Mouse (Mus musculus): ENCODE data around the gene Spink8. TPM values are rescaled to one million over a fixed set of nuclear protein-coding genes. Genes with fewer than 3 reads are reported as not detected.
"Not testable (repeated sequence)": the region's sequence is repeated elsewhere in the genome, so short reads cannot be mapped to it uniquely, and the experiment has no call there.

The Spink8 gene
- 14.9 and 17.3 TPM in 2 replicates for polyA plus RNA-seq (2015; fragmentation: Nextera tagmentation; extraction: Ambion mirVana)

DNA sequence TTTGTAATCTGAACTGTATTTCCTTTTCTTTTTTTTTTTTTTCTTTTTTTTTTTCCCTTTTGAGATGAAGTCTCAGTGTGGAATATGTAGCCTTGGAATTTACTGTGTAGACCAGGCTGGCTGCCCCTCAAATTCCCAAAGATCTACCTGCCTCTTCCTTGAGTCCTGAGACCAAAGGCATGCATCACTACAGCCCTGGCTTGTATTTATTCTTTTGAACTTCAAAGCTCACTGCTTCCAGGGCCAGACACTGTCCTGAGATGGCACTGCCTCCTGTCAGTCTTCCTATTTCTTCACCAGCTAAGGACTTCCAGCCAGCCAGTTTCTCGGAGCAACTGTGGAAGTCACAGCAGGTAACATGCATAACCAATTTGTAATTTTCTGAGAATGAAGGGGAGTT, at the start of gene Spink8:
TSS of gene Spink8 (plus strand) at position 301 of the 400 bp plus-strand sequence.
- WGBS = 46% methylated on average over 1 of the region's 1 CpGs
- Histone ChIP-seq H3K9ac (replicated peaks; ENCODE audit: low read length) (no peak within 1 kb of the TSS), H3K27ac (ENCODE audit: low read length) (no peak within 1 kb of the TSS), H3K4me1 (ENCODE audit: insufficient read depth, low read length) (peaks cover 24% of the 10 kb centered on the region), H3K4me3 (ENCODE audit: low read length) (no peak within 1 kb of the TSS), H3K9me3 (ENCODE audit: low read length) (no peaks in the 10 kb centered on the region), H3K4me2 (replicated peaks; ENCODE audit: low read depth, low read length) (no peak within 1 kb of the TSS), H3K27me3 (ENCODE audit: insufficient read depth, low read length) (no peaks in the 10 kb centered on the region), H3K36me3 (ENCODE audit: insufficient read depth, low read length) (no peaks in the 10 kb centered on the region)
- no peak for ATAC-seq (ENCODE audit: low FRiP score, low TSS enrichment)

DNA sequence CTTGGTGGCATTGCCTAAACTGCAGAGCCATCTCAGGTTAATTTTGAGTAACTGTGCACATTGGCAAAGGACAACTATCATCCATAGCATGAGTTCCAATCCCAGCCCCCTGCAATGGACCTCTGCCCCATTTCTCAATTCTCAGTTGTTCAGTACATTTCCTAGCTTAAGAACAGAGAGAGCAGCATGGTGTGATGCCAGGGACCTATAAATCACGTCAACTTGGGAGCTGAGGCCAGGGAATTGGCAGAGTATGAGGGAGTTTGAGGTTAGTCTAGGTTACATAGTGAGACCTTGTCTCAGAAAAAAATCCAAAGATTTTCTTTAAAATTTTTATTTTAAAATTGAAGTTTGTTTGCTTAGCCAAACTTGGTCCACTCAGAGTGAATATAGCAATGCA, 45.2 kb upstream of the Spink8 start:
- H3K9me3 ChIP-seq (ENCODE audit: low read length); H3K27me3 ChIP-seq (ENCODE audit: insufficient read depth, low read length); ATAC-seq (ENCODE audit: low FRiP score, low TSS enrichment); H3K4me1 ChIP-seq (ENCODE audit: insufficient read depth, low read length); H3K36me3 ChIP-seq (ENCODE audit: insufficient read depth, low read length); H3K9ac ChIP-seq (replicated peaks; ENCODE audit: low read length); H3K4me3 ChIP-seq (ENCODE audit: low read length); H3K27ac ChIP-seq (ENCODE audit: low read length); H3K4me2 ChIP-seq (replicated peaks; ENCODE audit: low read depth, low read length): not testable (repeated sequence)
- WGBS = 74% methylated on average over 1 of the region's 1 CpGs

- H3K36me3 ChIP-seq (ENCODE audit: insufficient read depth, low read length); H3K27me3 ChIP-seq (ENCODE audit: insufficient read depth, low read length); H3K9me3 ChIP-seq (ENCODE audit: low read length); H3K4me3 ChIP-seq (ENCODE audit: low read length); H3K27ac ChIP-seq (ENCODE audit: low read length); ATAC-seq (ENCODE audit: low FRiP score, low TSS enrichment); H3K4me2 ChIP-seq (replicated peaks; ENCODE audit: low read depth, low read length); H3K4me1 ChIP-seq (ENCODE audit: insufficient read depth, low read length); H3K9ac ChIP-seq (replicated peaks; ENCODE audit: low read length): not testable (repeated sequence)
- WGBS = 81% methylated on average over 4 of the region's 4 CpGs
These were observed 21.5 kb upstream of the Spink8 start, which contains the start of gene Fbxw27 for GRCm38 (mm10) chr9:109790570-109790969. Gene Fbxw27, minus strand, starts transcription at chr9:109790670.

DNA sequence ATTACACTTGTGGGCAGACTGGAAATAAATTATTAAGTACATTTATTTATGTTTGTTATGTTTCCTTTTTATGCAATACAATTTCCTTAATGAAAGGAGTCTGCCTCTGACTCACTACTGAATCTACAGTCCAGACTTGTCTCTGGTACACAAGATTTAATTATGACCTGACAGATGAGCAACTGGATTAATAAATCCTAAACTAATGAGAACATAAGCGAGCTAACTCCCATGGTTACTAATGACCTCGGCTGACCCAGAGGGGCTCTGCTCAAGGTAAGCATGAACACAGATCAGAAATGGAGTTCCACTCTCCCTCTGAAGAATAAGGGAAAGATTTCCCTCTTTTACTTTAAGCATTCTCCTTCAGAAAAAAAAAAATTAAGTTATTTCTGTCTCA, 16.9 kb upstream of the Spink8 start:
- Histone ChIP-seq H3K9ac (replicated peaks; ENCODE audit: low read length) (no peak overlapping the region), H3K36me3 (ENCODE audit: insufficient read depth, low read length) (no peaks in the 10 kb centered on the region), H3K27ac (ENCODE audit: low read length) (no peak overlapping the region), H3K9me3 (ENCODE audit: low read length) (no peaks in the 10 kb centered on the region), H3K4me2 (replicated peaks; ENCODE audit: low read depth, low read length) (no peak overlapping the region), H3K4me3 (ENCODE audit: low read length) (no peak overlapping the region), H3K27me3 (ENCODE audit: insufficient read depth, low read length) (no peaks in the 10 kb centered on the region), H3K4me1 (ENCODE audit: insufficient read depth, low read length) (no peaks in the 10 kb centered on the region)
- ATAC-seq (ENCODE audit: low FRiP score, low TSS enrichment) = no peak
- WGBS = 52% methylated on average over 2 of the region's 2 CpGs

GRCm38 (mm10) chr9:109795811-109796210, 16.3 kb upstream of the Spink8 start:
- H3K36me3 ChIP-seq (ENCODE audit: insufficient read depth, low read length) = no peaks in the 10 kb centered on the region
- H3K4me1 ChIP-seq (ENCODE audit: insufficient read depth, low read length) = no peaks in the 10 kb centered on the region
- H3K9me3 ChIP-seq (ENCODE audit: low read length) = no peaks in the 10 kb centered on the region
- 79% methylated on average over 2 of the region's 2 CpGs for WGBS
- no peak overlapping the region for H3K9ac ChIP-seq (replicated peaks; ENCODE audit: low read length)
- no peak overlapping the region for H3K4me2 ChIP-seq (replicated peaks; ENCODE audit: low read depth, low read length)
- no peak overlapping the region for H3K4me3 ChIP-seq (ENCODE audit: low read length)
- no peak overlapping the region for H3K27ac ChIP-seq (ENCODE audit: low read length)
- no peak for ATAC-seq (ENCODE audit: low FRiP score, low TSS enrichment)
- no peaks in the 10 kb centered on the region for H3K27me3 ChIP-seq (ENCODE audit: insufficient read depth, low read length)

DNA sequence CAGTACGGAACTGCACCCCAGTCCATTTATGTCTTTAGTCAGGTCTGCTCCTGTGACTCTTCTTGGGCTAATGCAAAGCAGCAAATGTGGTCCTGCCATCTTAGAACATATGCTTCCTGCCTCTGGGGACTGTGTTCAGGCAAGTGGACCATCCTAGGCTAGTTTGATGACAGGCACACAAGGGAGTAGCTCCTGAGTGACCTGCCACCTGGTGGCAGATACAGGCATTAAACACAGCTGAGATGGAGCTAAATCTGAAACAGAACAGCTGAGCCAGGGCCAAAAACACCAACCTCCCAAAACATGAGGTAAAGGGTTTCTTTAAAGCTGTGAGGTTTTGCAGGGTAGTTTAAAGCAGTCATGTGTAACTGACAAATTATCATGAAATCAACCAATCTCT, 14.0 kb upstream of the Spink8 start:
- ATAC-seq (ENCODE audit: low FRiP score, low TSS enrichment) = no peak
- Histone ChIP-seq H3K27ac (ENCODE audit: low read length) (no peak overlapping the region), H3K4me1 (ENCODE audit: insufficient read depth, low read length) (no peaks in the 10 kb centered on the region), H3K4me3 (ENCODE audit: low read length) (no peak overlapping the region), H3K36me3 (ENCODE audit: insufficient read depth, low read length) (no peaks in the 10 kb centered on the region), H3K9me3 (ENCODE audit: low read length) (no peaks in the 10 kb centered on the region), H3K4me2 (replicated peaks; ENCODE audit: low read depth, low read length) (no peak overlapping the region), H3K27me3 (ENCODE audit: insufficient read depth, low read length) (no peaks in the 10 kb centered on the region), H3K9ac (replicated peaks; ENCODE audit: low read length) (no peak overlapping the region)
- 93% methylated on average over 1 of the region's 1 CpGs for WGBS

DNA sequence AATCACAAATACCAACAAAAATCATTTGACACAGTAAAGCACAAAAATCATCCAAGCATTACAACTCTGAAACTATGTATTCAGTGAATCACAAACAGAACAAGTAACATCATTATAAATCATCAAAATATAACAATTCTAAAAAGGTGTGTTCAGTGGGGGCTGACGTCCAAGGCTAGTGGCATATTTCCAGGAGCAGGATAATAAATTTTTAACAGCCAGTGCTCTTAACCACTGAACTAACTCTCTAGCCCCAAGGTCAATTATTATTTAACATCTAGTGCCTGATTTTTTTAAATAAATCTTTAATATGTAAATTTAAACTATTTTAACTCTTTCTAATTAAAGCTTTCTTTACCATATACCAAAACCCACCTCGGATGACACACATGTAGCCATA, 6.5 kb upstream of the Spink8 start:
- 56% methylated on average over 2 of the region's 2 CpGs for WGBS
- not testable (repeated sequence) for H3K27ac ChIP-seq (ENCODE audit: low read length); H3K27me3 ChIP-seq (ENCODE audit: insufficient read depth, low read length); H3K4me3 ChIP-seq (ENCODE audit: low read length); H3K9ac ChIP-seq (replicated peaks; ENCODE audit: low read length); ATAC-seq (ENCODE audit: low FRiP score, low TSS enrichment); H3K9me3 ChIP-seq (ENCODE audit: low read length); H3K36me3 ChIP-seq (ENCODE audit: insufficient read depth, low read length); H3K4me2 ChIP-seq (replicated peaks; ENCODE audit: low read depth, low read length)
- peaks cover 24% of the 10 kb centered on the region for H3K4me1 ChIP-seq (ENCODE audit: insufficient read depth, low read length)

GRCm38 (mm10) chr9:109806260-109806659, 5.8 kb upstream of the Spink8 start:
- Histone ChIP-seq H3K9me3 (ENCODE audit: low read length) (0 out of 2 replicates have a peak, but pooled peaks cover 3% of the 10 kb centered on the region), H3K9ac (replicated peaks; ENCODE audit: low read length) (no peak overlapping the region), H3K4me2 (replicated peaks; ENCODE audit: low read depth, low read length) (no peak overlapping the region), H3K27me3 (ENCODE audit: insufficient read depth, low read length) (no peaks in the 10 kb centered on the region), H3K27ac (ENCODE audit: low read length) (peak overlapping the region; percentile 86), H3K4me3 (ENCODE audit: low read length) (no peak overlapping the region), H3K36me3 (ENCODE audit: insufficient read depth, low read length) (no peaks in the 10 kb centered on the region), H3K4me1 (ENCODE audit: insufficient read depth, low read length) (peaks cover 24% of the 10 kb centered on the region)
- peak; percentile 69 for ATAC-seq (ENCODE audit: low FRiP score, low TSS enrichment)
- 26% methylated on average over 1 of the region's 1 CpGs for WGBS

DNA sequence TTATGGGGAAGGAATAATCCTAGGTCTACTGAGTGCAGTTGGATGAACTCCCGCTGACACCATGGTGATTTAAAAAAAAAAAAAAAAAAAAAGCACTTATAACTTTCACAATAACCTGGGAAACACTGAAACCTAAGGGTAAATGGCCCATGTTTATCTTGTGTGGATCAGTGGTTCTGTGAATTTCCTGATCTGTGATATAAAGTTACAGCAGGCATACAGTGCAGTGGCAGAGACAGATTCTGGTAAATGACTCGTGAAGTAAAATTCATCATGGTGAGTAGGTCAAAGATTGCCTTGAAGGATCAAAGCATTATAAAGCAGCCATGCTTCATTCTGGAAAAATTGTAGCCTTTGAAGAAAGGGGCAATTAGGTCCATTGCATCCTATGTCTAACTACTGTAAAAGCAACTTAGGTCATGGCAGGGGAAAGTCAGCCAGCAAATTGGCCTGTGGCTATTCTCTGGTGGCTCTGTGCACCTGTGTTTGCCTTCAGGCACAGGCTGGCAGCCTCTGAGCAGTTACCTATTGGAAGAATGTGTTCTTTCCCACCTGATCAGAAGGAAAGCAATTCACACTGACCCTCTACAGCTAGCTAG, 5.3 kb upstream of the Spink8 start:
- Histone ChIP-seq H3K27me3 (ENCODE audit: insufficient read depth, low read length) (no peaks in the 10 kb centered on the region), H3K4me1 (ENCODE audit: insufficient read depth, low read length) (peaks cover 24% of the 10 kb centered on the region), H3K27ac (ENCODE audit: low read length) (peak overlapping the region; percentile 86), H3K9me3 (ENCODE audit: low read length) (0 out of 2 replicates have a peak, but pooled peaks cover 3% of the 10 kb centered on the region), H3K36me3 (ENCODE audit: insufficient read depth, low read length) (no peaks in the 10 kb centered on the region), H3K4me3 (ENCODE audit: low read length) (no peak overlapping the region), H3K4me2 (replicated peaks; ENCODE audit: low read depth, low read length) (no peak overlapping the region), H3K9ac (replicated peaks; ENCODE audit: low read length) (no peak overlapping the region)
- 27% methylated on average over 2 of the region's 2 CpGs for WGBS
- peak; percentile 85 for ATAC-seq (ENCODE audit: low FRiP score, low TSS enrichment)

GRCm38 (mm10) chr9:109807898-109808297, 4.2 kb upstream of the Spink8 start:
- Histone ChIP-seq H3K4me1 (ENCODE audit: insufficient read depth, low read length) (peaks cover 30% of the 10 kb centered on the region), H3K4me2 (replicated peaks; ENCODE audit: low read depth, low read length) (peak overlapping the region; percentile 25), H3K9ac (replicated peaks; ENCODE audit: low read length) (no peak overlapping the region), H3K36me3 (ENCODE audit: insufficient read depth, low read length) (no peaks in the 10 kb centered on the region), H3K27ac (ENCODE audit: low read length) (peak overlapping the region; percentile 85), H3K9me3 (ENCODE audit: low read length) (0 out of 2 replicates have a peak, but pooled peaks cover 3% of the 10 kb centered on the region), H3K27me3 (ENCODE audit: insufficient read depth, low read length) (no peaks in the 10 kb centered on the region), H3K4me3 (ENCODE audit: low read length) (no peak overlapping the region)
- ATAC-seq (ENCODE audit: low FRiP score, low TSS enrichment) = peak; percentile 35; the same call in 1 of the 2 replicates
- WGBS = 9% methylated on average over 3 of the region's 3 CpGs
